Mouse (Mus musculus) small intestine, adult 2 months (tissue): ENCODE measurements around the gene Hcfc2.

Source experiments
- CTCF ChIP-seq: fragments of 200-500 bp; IDR thresholded peaks from 2 replicates; pipeline ENCODE4 v1.5.1; 2012; ENCODE audit warnings: low read depth, mild to moderate bottlenecking, control low read depth, inconsistent platforms, low read length, moderate library complexity, mixed read lengths; ENCODE audit not compliant: insufficient replicate concordance, insufficient read length; ENCODE audit errors: extremely low read depth
- POLR2A ChIP-seq: fragments of 200-500 bp; IDR thresholded peaks from 2 replicates; pipeline ENCODE4 v1.6.1; 2012; ENCODE audit warnings: low read depth, mild to moderate bottlenecking, control low read depth, inconsistent platforms, low read length, moderate library complexity

DNA sequence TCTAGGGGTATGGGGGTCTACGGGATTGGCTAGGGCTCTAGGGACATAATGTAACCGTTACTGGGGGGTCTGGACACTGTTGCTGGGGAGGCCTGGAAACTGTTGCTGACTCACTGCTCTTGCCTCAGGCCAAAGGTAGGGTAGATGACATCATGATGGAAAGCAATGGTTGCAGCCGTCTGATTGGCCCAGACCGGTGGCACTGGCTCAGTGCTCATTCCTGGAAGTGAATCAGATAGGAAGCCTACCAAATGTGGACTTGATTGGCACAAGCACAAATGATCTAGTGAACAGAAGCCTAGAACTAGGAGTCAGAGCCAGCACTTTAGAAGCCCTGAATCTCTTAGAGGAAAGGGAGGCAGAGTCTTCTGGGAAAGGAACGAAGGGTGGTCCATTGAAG is 94.5 kb downstream of the Hcfc2 start:
- TF ChIP-seq CTCF (no peak), POLR2A (no peak)
